Mouse (Mus musculus): ENCODE measurements around the gene Lenep.
A peak's percentile ranks its signal among the peaks of the same experiment; 100 is the strongest.

GRCm38 (mm10) chr3:89421810-89422473 lies 19.3 kb upstream of the Lenep start:
- TF ChIP-seq CTCF (IDR thresholded peaks at IDR 0.05; ENCODE audit: borderline replicate concordance, insufficient read depth, low read length) = no peak
- peak; percentile 47 for TF ChIP-seq POLR2A (IDR thresholded peaks at IDR 0.05; ENCODE audit: low read depth, low read length)
